Mouse (Mus musculus) thymus, postnatal 4 days (tissue): ENCODE results near the gene Sh3glb2.

Experiments
- DNase-seq: peaks from one replicate; pipeline ENCODE4 v3.0.0; 2021

Gene Sh3glb2

DNA sequence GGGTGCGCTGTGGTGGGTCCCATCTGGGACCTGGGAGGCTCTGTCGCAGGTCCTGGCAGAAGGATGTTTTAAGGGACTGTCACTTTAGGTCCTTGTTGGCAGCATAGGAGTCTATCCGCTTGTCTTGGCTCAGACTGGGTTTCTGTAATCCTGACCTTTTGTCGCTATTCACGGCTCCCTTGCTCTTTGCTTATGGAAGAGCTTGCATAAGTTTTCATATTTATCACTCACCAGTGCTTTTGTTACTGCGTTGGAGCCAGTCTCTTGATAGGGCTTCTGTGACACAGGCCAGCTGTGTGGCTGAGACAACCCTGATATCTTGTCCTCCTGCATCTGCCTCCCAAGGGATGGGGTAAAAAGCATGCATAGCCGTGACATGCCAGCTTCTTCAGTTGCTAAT is 20.2 kb upstream of the Sh3glb2 start:
- no peak for DNase-seq

DNA sequence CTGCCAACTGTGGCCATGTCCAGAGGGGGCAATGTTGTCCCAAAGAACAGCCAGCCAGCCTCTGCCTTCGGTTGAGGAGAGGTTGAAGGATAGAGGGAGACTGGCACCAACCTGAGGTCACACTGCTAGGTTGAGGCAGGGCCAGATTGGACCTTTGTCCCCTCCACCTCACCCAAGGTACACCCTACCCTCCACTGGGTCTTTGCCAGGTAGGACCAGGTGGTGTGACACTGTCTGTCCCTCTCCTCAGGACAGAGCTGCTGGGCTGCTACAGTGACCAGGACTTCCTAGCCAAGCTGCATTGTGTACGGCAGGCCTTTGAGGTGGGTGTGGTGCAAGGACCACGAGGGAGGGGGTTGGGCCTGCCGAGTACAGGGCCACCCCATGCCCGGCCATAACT is 18.6 kb upstream of the Sh3glb2 start:
- DNase-seq, result no peak

DNA sequence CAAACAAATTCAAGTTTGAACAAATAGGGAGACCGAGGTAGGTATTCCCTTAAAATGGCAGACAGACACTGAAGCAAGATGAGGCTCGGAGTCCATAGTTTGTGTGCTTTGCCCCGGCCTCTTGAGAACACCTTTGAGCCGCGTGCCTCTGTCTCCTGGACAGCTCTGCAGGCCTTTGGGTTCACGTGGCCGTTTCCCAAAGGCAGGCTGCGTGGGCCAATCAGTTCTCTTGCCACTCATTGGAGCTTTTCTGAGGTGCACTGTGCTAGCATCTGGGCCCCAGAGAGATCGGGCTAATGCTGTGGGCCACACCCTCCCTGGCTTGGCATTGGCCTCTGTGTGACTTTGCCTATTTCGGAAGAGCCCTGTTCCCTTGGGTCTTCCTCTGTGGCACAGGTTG is 16.8 kb upstream of the Sh3glb2 start:
- DNase-seq, result no peak

DNA sequence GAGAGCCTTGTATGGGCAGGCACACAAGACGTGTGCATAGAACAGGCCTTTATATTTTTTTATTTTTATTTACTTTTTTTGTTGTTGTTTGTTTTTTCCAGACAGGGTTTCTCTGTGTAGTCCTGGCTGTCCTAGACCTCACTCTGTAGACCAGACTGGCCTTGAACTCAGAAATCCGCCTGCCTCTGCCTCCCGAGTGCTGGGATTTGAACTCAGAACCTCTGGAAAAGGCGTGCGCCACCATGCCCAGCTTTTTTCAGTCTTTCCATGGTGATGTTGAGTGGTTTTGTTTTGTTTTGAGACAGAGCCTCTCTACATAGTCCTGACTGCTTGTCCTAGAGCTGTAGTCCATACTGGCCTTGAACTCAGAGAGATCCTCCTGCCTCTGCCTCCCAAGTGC is 13.6 kb upstream of the Sh3glb2 start:
- DNase-seq, result no peak

DNA sequence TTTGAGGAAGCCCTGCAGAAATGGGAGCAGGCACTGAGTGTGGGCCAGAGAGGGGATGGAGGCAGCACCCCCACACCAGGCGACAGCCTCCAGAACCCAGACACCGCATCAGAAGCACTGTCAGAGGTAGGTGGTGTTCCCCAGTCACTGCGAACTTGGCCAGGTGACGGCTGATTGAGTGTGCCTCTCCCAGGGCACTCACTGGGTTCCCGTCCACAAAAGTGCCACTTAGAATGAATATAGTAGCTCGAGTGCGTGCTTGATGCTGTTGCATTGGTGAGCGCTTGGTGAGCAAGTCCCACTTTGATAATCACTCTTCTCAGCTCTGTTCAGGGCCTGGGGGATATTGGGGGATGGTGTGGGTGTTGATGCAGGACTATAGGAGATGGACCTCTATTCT is 12.4 kb upstream of the Sh3glb2 start:
- no peak for DNase-seq

DNA sequence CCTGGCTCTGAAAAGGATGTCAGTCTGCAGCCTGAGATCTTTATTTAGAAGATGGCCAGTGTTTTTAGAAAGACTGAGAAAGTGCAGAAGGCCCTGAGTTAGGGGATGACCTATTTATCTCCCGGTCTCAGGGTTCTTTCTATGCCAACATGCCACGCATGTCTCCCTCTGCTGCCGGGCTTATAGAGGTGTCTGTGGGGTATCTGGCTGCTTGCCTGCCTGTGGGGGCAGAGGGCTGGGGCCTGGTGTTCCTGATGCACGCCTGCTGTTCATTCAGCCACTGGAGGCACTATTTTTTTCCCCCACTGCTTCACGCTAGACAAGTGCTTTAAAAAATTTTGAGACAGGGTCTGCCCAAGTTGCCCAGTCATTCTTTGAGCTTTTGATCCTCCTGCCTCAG is 7.1 kb upstream of the Sh3glb2 start:
- no peak for DNase-seq

DNA sequence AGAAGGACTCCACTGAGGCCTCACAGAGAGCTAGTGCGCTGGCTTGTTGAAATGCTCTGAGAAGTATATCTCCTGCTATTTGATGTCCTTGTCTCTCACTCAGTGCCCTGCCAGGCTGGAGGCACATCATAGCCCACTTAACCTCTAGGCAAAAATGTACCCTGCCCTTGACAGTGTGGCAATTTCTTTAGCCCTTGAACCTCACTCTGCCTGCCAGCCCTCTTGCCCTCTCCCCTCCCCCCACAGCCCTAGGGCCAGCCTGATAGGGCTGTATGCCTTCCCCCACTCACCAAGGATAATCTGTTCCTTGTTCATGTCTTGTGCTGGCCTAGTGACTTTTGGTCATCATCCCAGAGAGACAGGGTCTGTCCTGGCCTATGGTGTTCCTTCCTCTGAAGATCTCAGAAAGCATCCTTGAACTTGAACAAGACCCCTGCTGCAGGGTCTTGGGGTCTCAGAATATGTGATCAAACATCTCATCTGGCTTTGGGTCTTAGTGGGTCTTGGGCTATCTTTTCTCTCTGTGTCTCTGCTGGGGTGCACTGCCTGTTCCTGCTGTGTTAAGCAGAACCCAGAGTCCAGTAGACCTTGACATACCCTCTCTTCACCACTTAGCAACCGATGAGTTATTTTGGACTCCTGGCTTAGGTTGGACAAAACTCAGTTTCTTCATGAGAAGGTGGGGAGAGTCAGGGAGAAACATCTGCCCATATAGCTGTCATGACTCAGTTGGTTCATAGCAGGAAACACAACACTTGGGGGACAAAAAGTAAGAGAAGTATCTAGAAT is 6.3 kb upstream of the Sh3glb2 start:
- DNase-seq, result no peak

DNA sequence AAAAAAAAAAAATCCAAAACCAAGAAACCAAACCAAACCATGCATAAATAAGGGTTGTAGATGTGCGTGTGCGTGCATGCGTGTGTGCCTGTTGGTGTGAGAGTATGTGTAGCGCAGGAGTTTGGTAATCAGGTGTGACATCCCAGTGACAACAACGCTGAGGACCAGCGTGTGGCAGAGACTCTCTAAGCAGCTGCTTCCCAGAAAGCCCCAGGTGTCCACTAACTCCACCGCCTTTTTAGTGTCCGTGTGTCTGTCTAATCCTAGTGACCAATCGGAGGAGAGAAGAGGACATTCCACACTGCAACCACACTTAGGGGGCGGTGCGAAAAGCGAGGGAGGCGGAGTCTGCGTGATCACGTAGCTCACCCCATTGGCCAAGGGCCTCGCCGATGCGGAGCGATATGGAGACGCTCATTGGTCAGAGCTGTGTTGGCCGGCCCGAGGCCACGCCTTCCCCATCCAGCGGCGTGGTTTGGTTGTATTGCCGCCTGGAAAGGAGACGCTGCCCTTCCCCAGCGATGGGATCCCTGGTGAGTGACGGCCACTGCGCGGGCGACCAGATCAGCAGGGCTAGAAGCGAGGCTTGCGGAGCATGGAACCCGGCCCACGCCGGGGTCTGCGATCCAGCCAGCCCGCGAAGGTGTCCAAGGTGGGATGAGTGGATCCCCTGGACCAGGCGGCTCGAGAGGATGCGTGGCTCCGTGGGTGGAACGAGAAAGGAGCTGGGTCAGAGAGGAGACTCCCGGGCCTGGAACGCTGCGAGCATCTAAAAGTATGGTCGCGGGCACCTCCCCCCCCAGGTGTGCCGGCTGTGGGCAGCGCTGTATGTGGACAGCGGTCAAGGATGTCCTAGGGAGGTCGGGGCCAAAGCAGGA is 4.9 kb upstream of the Sh3glb2 start, which contains the start of gene Miga2:
TSS of gene Miga2 (plus strand) at position 461 of the 878 bp plus-strand sequence.
- DNase-seq, result peak; percentile 97

DNA sequence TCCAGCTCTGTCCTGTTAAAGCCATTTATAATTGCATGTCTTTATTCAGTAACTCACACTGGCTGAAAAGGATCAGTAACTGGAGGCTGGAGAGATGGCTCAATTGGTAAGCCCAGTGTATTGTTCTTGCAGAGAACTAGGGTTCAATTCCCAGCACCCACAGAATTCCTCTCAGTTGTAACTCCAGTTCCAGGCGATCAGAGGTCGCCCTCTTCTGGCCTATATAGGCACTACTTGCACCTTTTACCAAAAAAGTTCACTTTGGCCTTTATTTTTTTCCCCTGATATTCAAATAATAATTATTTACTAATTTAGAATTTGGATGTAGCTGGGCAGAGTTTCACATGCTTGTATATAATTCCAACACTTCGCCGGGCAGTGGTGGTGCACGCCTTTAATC is 3.7 kb upstream of the Sh3glb2 start:
- DNase-seq, result no peak

DNA sequence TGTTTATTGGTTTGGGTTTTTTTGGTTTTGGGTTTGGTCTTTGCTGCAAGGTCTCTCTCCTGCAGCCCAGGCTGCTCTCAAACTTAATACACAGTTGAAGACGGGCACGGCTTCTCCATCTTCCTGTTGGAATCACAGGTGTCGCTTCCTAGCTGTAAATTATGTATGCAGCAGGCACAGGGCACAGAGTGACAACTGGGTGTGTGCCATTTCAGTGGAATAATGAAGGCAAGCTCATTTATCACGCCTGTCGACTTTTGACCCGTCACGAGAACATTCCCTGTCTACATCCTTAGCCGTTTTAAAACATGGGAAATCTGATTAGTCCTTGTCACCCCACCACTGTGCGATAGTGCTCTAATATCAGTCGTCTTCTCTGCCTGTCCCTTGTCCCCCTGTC is 1.5 kb upstream of the Sh3glb2 start:
- DNase-seq, result no peak

DNA sequence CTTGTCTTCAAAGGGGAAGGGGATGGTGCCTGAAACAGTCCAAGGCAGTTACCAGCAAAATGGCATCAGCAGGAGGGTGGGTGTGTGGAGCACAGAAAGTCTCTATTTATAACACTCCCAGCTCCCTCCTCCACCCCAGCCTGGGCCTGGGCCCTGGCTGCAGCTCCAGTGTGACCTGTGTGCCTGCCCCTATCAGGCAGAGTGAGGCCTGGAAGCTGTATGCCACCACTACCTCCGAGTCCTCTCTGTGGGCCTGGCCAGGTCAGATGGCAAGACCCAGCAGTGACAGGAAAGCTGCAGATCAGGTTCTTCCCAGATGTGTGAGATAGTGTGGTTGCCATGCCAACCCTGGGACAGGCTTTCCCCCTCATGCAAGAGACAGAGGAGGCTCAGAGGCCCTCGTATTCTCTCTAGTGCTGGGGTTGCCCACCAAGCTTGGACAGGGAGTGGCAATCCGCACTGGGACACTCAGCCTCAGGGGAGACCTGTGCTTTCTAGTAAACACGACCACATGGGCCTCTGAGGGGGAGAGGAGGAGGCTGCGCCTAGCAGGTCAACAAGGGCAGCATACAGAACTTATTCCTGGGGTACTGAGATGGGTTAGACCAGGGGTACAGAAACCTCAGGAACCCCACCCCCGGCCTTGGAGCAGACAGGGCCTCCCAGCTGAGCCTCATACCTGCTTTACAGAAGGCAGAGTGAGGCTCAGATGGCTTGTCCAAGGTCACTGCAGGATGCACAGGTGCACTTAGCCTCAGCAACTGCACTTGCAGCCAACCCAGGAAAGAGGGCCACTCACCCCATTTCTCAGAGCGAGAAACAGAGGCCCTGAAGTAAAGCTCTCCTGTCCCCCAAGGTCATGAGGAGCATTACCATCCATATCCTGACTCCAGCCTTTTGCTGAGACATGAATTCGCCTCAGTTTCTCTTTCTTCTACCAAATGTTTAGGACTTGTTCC is 1.3 kb downstream of the Sh3glb2 start:
- peak; percentile 29 for DNase-seq

DNA sequence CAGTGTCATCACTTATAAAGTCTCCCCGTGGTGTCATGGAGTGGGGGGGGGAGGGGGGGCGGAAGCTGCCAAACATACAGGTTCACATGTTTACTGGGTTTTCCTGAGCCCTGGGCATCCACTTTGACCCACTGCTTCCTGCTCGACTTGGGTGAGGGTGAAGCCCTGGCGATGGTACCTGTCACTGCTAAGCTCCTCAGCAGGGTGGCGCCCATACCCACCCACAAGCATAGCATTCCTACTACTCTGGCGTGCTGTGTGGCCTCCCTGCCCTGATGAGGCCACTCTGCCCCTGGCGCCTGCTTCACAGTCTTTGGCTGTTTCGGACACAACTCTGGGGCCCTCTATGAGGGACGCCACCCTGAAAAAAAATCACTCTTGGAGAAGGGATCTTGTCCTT is 2.2 kb downstream of the Sh3glb2 start:
- DNase-seq, result no peak

DNA sequence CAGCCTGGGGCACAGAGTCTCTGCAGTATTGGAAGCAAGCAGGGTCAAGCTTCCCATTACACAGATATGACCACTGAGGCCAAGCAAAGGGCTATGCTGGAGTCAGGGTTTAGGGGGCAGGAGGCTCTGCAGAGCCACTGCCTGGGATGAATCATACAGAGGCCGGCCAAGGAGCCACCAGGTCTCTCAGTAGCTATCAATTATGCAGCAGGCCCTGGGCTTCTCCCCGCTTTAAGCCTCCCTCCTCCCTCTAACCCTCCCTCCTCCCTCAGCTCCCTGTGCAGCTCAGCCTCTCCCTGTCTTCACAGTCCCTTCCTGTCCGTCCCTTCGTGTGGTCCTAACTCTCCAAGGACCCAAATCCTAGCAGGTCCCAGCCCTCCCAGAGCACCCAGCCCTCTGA is 2.9 kb downstream of the Sh3glb2 start:
- DNase-seq, result no peak

DNA sequence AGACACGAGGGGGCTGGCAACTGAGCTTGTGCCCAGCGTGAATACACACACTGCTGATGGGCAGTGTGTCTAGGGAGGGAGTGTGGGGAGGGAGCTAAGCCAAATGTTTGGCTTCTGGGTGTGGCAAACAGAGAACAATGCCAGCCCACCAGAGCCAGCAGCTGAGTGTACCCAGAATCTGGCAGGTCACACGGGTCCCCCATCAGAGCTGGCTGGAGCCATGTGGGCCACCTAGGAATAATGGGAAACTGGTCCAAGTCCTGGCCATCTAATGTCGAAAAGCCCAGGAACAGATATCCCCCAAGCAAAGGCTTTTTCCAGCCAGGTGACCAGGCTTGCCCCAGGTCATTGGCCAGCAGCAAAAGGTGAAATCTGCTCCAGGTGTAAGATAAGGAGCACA is 3.3 kb downstream of the Sh3glb2 start:
- no peak for DNase-seq

DNA sequence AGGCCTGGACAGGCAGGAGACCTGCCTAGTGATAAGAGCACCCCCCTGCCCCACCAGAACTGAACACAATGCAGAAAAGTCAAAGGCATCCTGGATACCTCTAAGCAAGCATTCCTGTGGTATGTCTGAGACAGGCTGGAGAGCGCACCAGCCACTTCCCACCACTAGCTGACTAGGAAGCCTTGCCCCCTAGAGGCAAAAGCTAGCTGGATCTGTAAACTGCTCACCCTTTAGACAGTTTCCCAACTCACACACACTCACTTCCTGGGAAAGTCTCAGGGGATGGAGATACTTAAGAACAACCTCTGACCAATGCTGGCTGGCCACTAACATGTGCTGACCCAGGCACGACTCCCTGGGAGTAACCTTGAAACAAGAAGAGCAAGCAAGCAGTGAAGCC is 8.0 kb downstream of the Sh3glb2 start:
- no peak for DNase-seq

DNA sequence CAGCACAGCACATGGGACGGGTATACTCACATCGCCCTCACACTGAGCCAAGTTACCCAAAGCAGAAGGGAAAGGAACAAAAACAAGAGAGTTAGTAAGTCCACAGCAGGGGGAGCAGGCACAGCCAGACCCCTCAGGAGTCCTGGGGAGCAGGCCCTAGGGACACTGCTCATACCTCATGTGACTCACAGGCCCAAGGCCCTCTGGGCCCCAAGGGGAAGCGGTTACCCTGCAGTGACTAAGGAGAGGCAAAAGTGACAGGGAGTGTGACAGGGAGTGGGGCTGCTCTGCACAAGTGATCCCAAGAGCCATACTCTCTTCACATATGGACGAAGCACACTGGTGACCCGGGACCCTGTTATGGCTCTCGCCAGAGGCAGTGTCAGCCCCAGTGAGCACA is 9.9 kb downstream of the Sh3glb2 start:
- DNase-seq, result no peak

DNA sequence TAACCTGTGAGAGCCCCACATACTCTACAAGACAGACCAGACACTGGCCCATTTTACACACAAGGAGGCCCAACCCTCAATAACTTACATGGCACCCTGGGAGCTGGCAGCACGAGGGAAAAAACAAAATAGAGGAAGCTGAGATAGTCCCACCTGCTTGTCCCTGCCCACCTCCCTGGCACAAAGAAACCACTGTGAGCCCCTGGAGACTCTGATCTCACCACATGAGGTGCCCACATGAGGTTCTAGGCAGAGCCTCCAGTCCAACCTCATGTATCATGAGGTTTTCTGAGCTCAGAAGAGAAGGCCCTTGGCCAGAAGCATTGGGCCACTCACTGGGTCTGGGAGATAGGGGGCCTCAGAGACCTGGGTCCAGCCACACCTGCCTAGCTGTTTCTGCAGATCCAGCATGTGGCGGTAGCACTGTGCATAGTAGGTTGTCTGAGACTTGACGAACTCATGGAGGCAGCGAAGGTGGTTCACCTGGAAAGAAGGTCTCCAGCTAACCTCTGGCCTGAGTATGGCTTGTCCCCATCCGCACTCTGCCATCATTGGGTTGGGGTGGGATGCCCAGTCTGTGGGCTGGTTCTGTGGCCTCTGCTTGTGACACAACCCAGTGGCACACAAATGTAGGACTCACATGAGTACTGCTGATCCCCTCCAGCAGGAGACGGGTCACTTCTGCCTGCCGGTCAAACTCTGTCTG is 13.0 kb downstream of the Sh3glb2 start:
- no peak for DNase-seq

DNA sequence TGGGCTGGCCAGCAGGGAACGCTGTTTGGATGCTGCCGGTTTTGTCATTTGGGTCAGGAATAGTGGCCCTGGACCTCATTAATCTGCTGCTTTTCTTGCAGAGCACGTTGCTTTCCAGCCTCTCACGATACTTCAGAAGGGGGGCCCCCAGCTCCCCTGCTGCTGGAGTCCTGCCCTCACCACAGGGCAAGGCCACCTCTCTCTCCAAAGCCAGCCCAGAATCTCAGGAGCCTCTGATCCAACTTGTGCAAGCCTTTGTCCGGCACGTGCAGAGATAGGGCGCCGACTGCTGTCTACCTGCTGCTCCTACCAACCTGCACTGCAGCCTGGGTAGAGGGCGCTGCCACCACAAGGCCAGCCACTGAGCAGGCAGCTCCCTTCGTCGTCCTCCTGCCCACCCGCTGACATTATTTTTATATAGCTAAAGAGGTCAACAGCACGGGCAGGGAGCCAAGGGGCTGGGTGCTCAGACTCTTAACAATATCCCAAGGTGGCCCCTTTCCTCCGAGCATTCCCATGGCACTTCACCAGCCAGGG is 15.5 kb downstream of the Sh3glb2 start:
- DNase-seq, result no peak

DNA sequence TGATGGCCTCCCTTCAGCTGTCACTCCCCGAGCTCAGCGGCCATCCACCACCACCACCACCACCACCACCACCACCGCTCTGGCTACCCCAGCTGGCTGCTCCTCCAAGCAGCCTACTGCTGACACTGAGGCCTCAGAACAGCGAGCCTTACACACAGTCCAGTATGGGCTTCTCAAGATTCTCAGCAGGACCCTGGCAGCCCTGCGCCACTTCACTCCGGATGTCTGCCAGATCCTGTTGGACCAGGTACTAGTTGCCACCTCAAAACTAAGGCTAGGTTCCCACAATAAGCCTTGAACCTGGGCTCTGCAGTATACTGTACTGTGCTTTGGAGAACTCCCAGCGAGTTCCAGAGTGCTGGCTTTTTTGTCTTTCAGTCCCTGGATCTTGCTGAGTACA is 16.6 kb downstream of the Sh3glb2 start:
- no peak for DNase-seq

DNA sequence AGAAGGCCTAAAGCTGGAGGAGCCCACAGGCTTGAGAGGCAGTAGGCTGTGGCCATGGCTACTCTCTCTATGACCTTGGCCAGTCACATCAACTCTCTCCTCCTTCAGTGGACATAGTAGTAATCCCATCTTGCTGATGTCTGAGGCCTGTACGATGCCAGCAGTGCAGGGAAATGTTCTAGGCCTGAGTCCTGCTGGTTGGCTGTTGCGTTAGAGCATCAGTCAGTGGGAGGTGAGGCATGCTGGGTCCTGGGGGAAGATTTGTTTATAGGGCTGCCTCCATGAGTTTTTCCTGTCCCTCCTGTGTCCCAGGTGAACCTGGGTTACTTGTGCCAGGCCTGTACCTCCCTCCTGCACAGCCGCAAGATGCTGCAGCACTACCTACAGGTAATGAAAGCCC is 17.1 kb downstream of the Sh3glb2 start:
- no peak for DNase-seq

DNA sequence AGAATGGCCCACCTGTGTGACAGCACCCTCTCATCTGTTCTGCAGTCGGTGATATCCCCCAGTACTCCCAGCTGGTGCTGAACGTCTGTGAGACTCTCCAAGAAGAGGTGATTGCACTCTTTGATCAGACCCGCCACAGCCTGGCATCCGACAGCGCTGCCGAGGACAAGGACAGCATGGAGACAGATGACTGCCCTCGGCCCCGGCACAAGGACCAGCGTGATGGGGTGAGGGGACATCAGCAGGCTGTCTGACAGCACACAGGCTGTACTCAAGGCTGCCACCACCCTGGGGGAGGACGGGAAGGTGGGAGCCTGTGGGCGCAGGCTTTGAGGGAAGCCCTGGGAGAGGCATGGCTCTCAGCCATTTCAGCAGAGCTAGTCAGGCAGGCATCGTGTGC is 22.0 kb downstream of the Sh3glb2 start:
- no peak for DNase-seq
